Mouse (Mus musculus) CD4-positive, CD25-positive, alpha-beta regulatory T cell, adult 2 months (primary cell): ENCODE measurements around the gene Ptprf.

Experiments used
- DNase-seq: peaks from one replicate; pipeline ENCODE4 v3.0.0-alpha.2; 2012; ENCODE audit warnings: low read depth, low spot score

Gene Ptprf

DNA sequence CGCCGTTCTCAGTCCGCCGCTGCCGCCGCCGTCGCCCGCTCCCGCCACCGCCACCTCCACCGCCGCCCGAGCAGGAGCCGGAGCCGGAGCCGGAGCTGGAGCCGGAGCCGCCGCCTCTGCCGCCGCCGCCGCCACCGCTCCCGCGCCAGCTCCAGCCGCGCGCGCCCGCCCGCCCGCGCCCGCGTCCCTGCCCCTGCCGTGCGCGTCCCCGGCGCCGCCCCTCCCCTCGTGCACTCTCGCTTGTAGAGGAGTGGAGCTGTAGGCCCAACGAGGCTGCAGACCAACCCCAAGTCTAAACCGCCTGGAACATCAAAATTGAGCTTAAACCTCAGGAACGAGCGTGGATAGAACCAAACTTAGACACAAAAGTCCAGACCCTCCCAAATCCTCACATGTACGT is at the start of gene Ptprf:
Gene Ptprf, minus strand, starts transcription at position 175 of the 400 bp plus-strand sequence.
- DNase-seq = peak; percentile 59

DNA sequence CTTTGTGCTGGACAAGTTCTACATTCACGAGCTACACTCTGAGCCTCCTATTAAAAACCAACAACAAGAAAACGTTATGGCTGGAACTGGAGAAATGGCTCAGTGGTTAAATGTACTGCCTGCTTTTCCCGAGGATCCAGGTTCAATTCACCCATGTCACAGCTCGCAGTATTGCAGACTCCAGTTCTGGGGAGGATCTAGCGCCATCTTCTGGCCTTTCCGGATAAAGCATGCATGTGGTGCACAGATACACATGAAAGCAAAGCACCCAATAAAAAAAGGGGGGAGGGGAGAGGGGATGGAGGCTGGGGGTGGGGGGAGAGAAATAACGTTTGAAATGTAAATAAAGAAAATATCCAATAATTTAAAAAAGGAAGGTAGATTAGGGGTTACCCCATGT is 45.5 kb upstream of the Ptprf start:
- peak; percentile 69 for DNase-seq

GRCm38 (mm10) chr4:118335991-118336390 is 44.8 kb upstream of the Ptprf start:
- no peak for DNase-seq

DNA sequence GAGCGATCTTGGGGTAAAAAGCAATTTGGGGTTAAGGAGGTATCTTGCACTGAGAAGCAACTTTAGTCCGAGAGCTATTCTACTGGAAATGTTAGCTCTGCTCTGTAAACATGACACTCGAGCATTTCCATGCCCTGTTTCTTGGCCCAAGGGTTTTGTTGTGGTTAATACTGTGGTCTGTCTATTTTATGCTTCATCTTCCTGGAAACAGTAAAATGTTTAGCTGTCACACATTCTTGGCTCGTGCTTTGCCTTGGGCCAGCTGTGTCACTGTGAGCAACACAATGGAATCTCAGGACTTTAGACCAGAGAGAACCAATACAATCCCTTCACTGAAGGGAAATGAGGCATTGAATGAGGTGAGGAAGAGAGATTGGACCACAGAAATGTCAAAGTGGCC is 40.6 kb upstream of the Ptprf start:
- DNase-seq = no peak

GRCm38 (mm10) chr4:118326476-118326875 is 35.3 kb upstream of the Ptprf start:
- no peak for DNase-seq

- DNase-seq = no peak
Measured at GRCm38 (mm10) chr4:118320636-118321035, 29.4 kb upstream of the Ptprf start.

DNA sequence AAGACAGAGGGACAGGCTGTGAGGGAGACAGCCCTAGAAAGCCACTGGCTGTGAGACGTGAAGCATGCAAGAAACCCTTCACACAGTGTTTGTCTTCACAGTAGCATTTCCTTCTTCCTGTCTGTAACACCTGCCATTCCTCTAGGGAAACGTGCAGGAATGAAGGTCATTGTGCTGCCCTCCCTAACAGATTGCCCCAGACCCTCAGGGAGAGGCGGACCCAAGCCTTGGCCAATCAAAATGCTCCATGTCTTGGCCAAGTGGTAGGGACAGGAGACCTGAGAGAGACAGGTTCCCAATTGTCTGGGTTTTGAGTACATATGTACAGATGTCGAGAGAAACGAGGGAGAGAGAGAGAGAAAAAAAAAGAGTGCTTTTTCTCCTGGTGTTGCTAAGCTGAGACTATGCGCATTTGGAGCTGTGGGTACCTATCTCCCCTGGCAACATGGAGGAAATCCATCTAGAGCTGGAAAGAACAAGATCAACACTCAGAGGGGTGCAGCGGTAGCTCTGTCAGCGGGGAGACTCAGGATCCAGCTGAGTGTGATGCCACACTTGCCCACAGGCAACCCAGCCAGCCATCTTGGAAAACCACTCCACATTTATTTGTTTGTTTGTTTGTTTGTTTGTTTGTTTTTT is 28.6 kb upstream of the Ptprf start:
- no peak for DNase-seq

GRCm38 (mm10) chr4:118316662-118317061 is 25.5 kb upstream of the Ptprf start:
- no peak for DNase-seq

GRCm38 (mm10) chr4:118315286-118315685 is 24.1 kb upstream of the Ptprf start:
- DNase-seq = no peak

- DNase-seq = no peak
Measured at GRCm38 (mm10) chr4:118310461-118310860, 19.3 kb upstream of the Ptprf start.

DNA sequence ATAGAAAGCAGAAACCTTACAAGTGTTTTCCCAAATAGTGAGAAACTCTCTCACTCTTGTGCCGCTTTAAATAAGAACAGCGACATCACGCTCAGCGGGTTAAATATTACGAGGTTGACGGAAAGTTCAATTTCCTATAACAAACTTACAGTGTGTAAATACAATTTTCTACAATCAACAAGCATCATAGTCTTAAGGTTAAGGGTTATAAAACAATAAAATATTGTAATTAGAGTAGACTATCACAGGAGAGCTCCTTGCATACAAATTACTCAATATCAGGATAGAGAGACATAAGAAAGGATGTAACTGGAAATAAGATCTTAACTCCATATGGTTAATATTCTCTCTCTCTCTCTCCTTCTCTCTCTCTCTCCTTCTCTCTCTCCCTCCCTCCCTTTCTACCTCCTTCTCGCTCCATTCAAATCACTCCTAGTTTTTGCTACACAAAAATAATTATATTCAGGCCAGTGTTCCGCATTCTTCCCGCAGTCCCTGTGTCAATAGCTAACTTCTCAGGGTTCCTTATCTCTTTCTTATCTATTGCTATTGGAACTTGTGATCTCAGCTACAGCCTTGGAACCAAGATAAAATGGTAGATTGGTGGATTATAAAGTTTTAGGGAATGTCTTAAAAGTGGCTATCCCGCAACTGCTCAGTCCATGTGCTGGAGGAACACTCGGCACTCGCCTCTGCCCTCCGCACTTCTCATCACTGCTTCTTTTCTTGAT is 16.5 kb upstream of the Ptprf start:
- DNase-seq = no peak

- DNase-seq = no peak
Measured at GRCm38 (mm10) chr4:118306113-118306696, 15.0 kb upstream of the Ptprf start.

DNA sequence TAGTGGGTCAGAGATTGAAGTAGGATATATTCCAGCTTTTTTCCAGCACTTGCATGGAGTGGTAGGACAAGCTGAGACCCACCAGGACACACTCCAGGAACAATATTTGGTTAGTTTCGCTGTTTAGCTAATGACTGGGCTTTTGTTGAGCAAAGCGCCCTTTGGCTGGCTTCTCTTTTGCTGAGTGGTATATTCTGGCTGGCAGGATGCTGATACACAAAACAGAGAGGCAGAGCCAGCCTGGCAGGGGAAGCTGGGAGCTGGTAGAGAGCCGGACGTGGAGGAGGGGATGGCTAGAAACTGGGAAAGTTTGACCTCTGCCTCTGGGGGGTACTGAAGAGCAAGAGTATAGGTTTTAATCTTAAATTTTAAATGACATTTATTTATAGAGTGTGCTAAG is 13.8 kb upstream of the Ptprf start:
- no peak for DNase-seq

DNA sequence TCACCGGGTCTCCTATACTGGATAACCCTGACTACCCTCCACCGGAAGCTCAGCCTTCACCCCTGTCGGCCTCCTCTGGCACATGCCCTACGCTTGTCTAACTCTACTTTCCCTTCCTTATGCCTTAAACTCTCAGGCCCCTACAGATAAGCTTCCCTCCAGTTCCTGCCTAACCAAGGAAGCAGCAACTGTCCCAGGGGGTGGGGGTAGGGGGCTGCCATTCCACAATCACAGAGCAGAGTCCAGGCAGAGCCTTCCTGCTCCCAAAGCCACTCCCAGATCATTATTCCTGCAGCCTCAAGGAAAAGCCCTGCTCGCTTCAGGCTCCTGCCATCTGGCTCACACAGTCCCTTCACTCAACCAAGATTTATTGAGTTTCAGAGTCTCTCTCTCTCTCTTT is 6.6 kb upstream of the Ptprf start:
- no peak for DNase-seq

- peak; percentile 76 for DNase-seq
Measured at GRCm38 (mm10) chr4:118295651-118296561, 4.7 kb upstream of the Ptprf start.

DNA sequence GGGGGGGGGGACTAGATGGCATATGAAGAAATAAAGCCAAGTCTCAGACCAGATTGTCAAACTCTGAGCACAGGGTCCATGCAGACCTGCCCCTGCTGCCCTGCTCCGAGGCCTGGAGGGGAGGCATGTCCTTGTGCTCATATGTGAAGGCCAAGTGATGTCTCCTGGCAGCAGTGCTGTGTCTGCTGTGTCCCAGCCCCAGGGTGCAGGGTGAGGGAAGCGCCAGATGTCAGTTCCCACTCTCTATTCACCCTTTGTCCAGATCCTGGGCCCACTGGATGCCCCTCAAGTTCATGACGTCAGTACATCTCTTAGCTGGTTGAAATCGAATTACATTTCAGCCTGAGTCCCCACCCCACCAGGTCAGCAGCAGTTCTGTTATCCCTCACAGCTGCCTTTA is 3.6 kb upstream of the Ptprf start:
- DNase-seq = no peak

GRCm38 (mm10) chr4:118292741-118293306 is 1.6 kb upstream of the Ptprf start:
- DNase-seq = peak; percentile 92

DNA sequence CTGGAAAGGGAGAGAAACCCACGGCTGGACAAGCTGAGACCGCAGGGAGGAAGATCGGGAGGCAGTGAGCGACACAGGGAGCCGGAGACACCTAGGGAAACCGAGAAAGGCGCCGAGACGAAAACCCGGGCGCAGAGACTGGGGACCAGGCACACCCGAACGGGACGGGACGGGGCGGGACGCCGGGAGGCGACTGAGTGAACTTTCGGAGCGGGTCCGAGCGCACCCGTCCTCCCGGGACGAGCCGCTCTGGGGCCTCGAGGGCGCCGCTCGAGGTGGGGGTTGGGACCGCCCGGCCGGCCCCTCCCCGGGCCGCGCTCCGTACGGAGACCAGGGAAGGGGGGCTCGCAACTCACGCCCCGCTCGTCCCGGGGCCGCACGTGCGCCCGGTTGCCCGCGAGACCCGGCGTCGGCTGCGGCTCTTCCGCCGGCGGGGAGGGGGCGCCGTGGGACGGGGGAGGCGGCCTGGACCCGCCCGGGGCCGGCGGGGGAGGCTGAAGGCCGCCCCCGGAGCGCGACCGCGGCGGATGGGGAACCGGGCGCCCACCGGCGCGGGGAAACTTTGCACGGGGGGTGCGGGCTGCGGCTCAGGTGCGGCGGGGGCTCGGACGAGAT is 682 bp downstream of the Ptprf start:
- DNase-seq = peak; percentile 45

- peak; percentile 8 for DNase-seq
Measured at GRCm38 (mm10) chr4:118289960-118290415, 1.2 kb downstream of the Ptprf start.

- DNase-seq = no peak
Measured at GRCm38 (mm10) chr4:118289266-118289665, 1.9 kb downstream of the Ptprf start.

DNA sequence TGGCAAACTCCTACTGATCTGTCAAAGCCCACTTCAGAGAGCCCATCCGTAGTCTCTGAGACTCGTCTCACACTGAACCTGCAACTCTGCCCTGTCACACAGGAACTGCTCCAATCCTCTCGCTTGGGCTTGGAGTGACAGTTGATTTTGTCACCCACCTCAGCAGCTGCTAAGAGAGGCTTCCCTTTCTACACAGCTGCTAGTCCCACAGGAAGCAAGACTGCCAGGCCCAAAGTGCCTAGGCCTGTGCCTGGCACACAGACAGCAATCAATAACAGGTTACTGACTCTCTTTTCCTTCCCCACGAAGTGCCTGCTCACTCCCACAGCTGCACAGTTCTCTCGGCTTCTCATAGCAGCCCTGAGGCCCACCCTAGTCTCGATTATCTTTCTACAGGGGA is 2.7 kb downstream of the Ptprf start:
- no peak for DNase-seq
